Mouse (Mus musculus) kidney, adult 2 months (tissue): ENCODE measurements around the gene Gria1.

Source experiments
- CTCF ChIP-seq: fragments of 200-500 bp; conservative IDR thresholded peaks from 2 replicates; pipeline ENCODE4 v1.5.1; 2011; ENCODE audit warnings: low read depth, mild to moderate bottlenecking, control low read depth, low read length, moderate library complexity, mixed read lengths; ENCODE audit not compliant: insufficient read depth, insufficient read length
- POLR2A ChIP-seq: fragments of 200-500 bp; IDR thresholded peaks from one replicate; pipeline ENCODE4 v1.6.1; 2011; ENCODE audit warnings: low read depth, low read length, control low read depth

DNA sequence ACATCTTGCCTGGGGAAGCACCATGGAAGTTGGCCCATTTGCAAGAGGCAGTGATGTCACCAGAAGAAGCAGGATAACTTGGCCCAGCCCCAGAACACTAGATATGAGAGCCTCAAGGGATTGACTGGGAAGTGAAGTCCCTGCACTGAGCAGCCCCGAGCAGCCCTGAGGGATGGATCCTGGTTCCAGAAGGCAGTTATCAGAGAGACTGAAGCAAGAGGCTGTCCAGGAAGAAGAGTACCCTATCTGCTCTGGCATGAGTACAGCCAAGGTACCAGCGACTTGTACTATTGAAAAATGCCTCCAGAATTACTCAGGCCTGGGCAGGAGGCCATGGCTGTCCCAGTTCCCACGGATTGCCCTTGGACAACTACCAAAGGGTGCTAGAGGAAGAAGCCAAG lies 11.6 kb upstream of the Gria1 start:
- TF ChIP-seq POLR2A (no peak), CTCF (no peak)
